Comparison of ENCODE assay signal across 8 mouse cellular contexts in genomic region chr10:61696560-61696823, GRCm38 (mm10). TPM values are rescaled to one million over a fixed set of nuclear protein-coding genes. Genes with fewer than 3 reads are reported as not detected.
DNase-seq lines count a peak whose midpoint lies in the region; ATAC-seq and TF ChIP-seq lines count a peak whose summit lies in the region.

No protein-coding gene starts in this region.

- no peaks in the 10 kb centered on the region for H3K27me3 ChIP-seq in heart, embryonic 10.5 days (ENCODE audit: insufficient read depth, poor library complexity, severe bottlenecking)
- no peaks in the 10 kb centered on the region for H3K27me3 ChIP-seq in ES-Bruce4 (ENCODE audit: control insufficient read depth, insufficient read depth, low read length, poor library complexity, severe bottlenecking)
- no peaks in the 10 kb centered on the region for H3K27me3 ChIP-seq in heart, embryonic 16.5 days (ENCODE audit: control insufficient read depth, insufficient read depth, low read length)
- H3K27me3 ChIP-seq in liver, embryonic 15.5 days: no peaks in the 10 kb centered on the region

- peaks cover 53% of the 10 kb centered on the region for H3K36me3 ChIP-seq in heart, embryonic 10.5 days
- peaks cover 4% of the 10 kb centered on the region; the same call in 1 of the 2 replicates for H3K36me3 ChIP-seq in ES-Bruce4 (ENCODE audit: control insufficient read depth, insufficient read depth, low read length, poor library complexity, severe bottlenecking)
- peaks cover 18% of the 10 kb centered on the region for H3K36me3 ChIP-seq in heart, embryonic 16.5 days (ENCODE audit: control insufficient read depth, insufficient read depth)
- H3K36me3 ChIP-seq in liver, embryonic 15.5 days (replicated peaks): peaks cover 31% of the 10 kb centered on the region

- 9% methylated on average over 19 of the region's 19 CpGs for WGBS in heart, embryonic 10.5 days
- 7% methylated on average over 19 of the region's 19 CpGs for WGBS in heart, embryonic 16.5 days
- WGBS in liver, embryonic 15.5 days (ENCODE audit: insufficient replicate concordance): 6% methylated on average over 19 of the region's 19 CpGs

- H3K4me3 ChIP-seq in heart, embryonic 10.5 days: peak overlapping the region; percentile 99
- H3K4me3 ChIP-seq in ES-Bruce4 (ENCODE audit: low read depth, low read length): peak overlapping the region; percentile 85
- peak overlapping the region; percentile 95 for H3K4me3 ChIP-seq in heart, embryonic 16.5 days (ENCODE audit: low read length)
- peak overlapping the region; percentile 90 for H3K4me3 ChIP-seq in liver, embryonic 15.5 days (replicated peaks)

- no peak for TF ChIP-seq EP300 in ES-Bruce4 (IDR thresholded peaks at IDR 0.05; ENCODE audit: insufficient read depth, low read depth, low read length)

- H3K27ac ChIP-seq in heart, embryonic 10.5 days: peak overlapping the region; percentile 88
- H3K27ac ChIP-seq in ES-Bruce4 (ENCODE audit: insufficient read depth, low read length): no peak overlapping the region
- H3K27ac ChIP-seq in heart, embryonic 16.5 days (ENCODE audit: low read length): no peak overlapping the region
- H3K27ac ChIP-seq in liver, embryonic 15.5 days (replicated peaks): peak overlapping the region; percentile 70; the same call in 1 of the 2 replicates

- DNase-seq in heart, embryonic 10.5 days (ENCODE audit: low spot score): no peak
- no peak for DNase-seq in heart, postnatal 4 days
- DNase-seq in left cerebral cortex, adult 18-20 months (ENCODE audit: low spot score in 2 of 2): no peak
- DNase-seq in layer of hippocampus, postnatal 25 days (ENCODE audit: extremely low spot score in 1 of 2, low spot score in 1 of 2): no peak
- DNase-seq in c-Kit-positive CD71-positive TER-119-positive erythroid progenitor cells, embryonic 14.5 days (ENCODE audit: low spot score): no peak

- H3K4me1 ChIP-seq in heart, embryonic 10.5 days: peaks cover 22% of the 10 kb centered on the region
- H3K4me1 ChIP-seq in ES-Bruce4 (ENCODE audit: control insufficient read depth, insufficient read depth, low read length): peaks cover 2% of the 10 kb centered on the region
- H3K4me1 ChIP-seq in heart, embryonic 16.5 days (ENCODE audit: control insufficient read depth, insufficient read depth, low read length): peaks cover 10% of the 10 kb centered on the region
- H3K4me1 ChIP-seq in liver, embryonic 15.5 days (replicated peaks): peaks cover 29% of the 10 kb centered on the region

- TF ChIP-seq POLR2A in ES-Bruce4 (IDR thresholded peaks at IDR 0.05; ENCODE audit: insufficient read depth, low read length): no peak

- H3K9me3 ChIP-seq in heart, embryonic 10.5 days: no peaks in the 10 kb centered on the region
- no peaks in the 10 kb centered on the region for H3K9me3 ChIP-seq in ES-Bruce4 (replicated peaks; ENCODE audit: control insufficient read depth, insufficient read depth, low read length, poor library complexity, severe bottlenecking)
- H3K9me3 ChIP-seq in heart, embryonic 16.5 days (replicated peaks; ENCODE audit: control insufficient read depth, low read length): no peaks in the 10 kb centered on the region
- H3K9me3 ChIP-seq in liver, embryonic 15.5 days (replicated peaks): no peaks in the 10 kb centered on the region

- TF ChIP-seq CTCF in ES-Bruce4 (IDR thresholded peaks at IDR 0.05; ENCODE audit: low read depth, low read length): no peak

- peak overlapping the region; percentile 100 for H3K4me2 ChIP-seq in heart, embryonic 16.5 days (ENCODE audit: low read depth, low read length)
- H3K4me2 ChIP-seq in liver, embryonic 15.5 days: peak overlapping the region; percentile 98

- peak overlapping the region; percentile 64 for H3K9ac ChIP-seq in ES-Bruce4 (ENCODE audit: low read depth, poor library complexity, severe bottlenecking)
- peak overlapping the region; percentile 88 for H3K9ac ChIP-seq in heart, embryonic 16.5 days (ENCODE audit: low read length)
- peak overlapping the region; percentile 78 for H3K9ac ChIP-seq in liver, embryonic 15.5 days

- ATAC-seq in heart, embryonic 16.5 days (replicated peaks; ENCODE audit: extremely low read depth, insufficient read depth, low FRiP score): no peak
- no peak for ATAC-seq in liver, embryonic 15.5 days (ENCODE audit: insufficient read depth)

RNA-seq across cellular contexts. Expression of gene Tysnd1, which starts 1.2 kb away (rescaled TPM):
- 26.8 and 39.2 TPM in 2 replicates for polyA plus RNA-seq in heart, embryonic 10.5 days (2016; fragmentation: Nextera tagmentation; extraction: Ambion mirVana)
- total RNA-seq in heart, postnatal 4 days (2021): 10 to 100 TPM; 21.0 to 22.6 TPM
- polyA plus RNA-seq in ES-Bruce4 (2011; ENCODE audit: insufficient read depth, insufficient read length, low read depth, missing spikeins): 11.2 and 17.2 TPM in 2 replicates
- polyA plus RNA-seq in heart, embryonic 16.5 days (2015; fragmentation: Nextera tagmentation; extraction: Ambion mirVana): 20.9 and 22.8 TPM in 2 replicates
- 17.6 and 22.1 TPM in 2 replicates for polyA plus RNA-seq in liver, embryonic 15.5 days (2015; fragmentation: Nextera tagmentation; extraction: Ambion mirVana)
- total RNA-seq in left cerebral cortex, adult 18-20 months (2021): 10 to 100 TPM; 22.0 to 23.1 TPM
- 10 to 100 TPM; 22.9 to 27.1 TPM for total RNA-seq in layer of hippocampus, postnatal 25 days (2021)

RNA-seq across cellular contexts. Expression of gene Sar1a, which starts 16.4 kb away (rescaled TPM):
- 187 and 218 TPM in 2 replicates for polyA plus RNA-seq in heart, embryonic 10.5 days (2016; fragmentation: Nextera tagmentation; extraction: Ambion mirVana)
- total RNA-seq in heart, postnatal 4 days (2021): 100 to 1,000 TPM; 151 to 153 TPM
- 131 and 136 TPM in 2 replicates for polyA plus RNA-seq in ES-Bruce4 (2011; ENCODE audit: insufficient read depth, insufficient read length, low read depth, missing spikeins)
- 164 and 182 TPM in 2 replicates for polyA plus RNA-seq in heart, embryonic 16.5 days (2015; fragmentation: Nextera tagmentation; extraction: Ambion mirVana)
- polyA plus RNA-seq in liver, embryonic 15.5 days (2015; fragmentation: Nextera tagmentation; extraction: Ambion mirVana): 66.5 and 73.0 TPM in 2 replicates
- total RNA-seq in left cerebral cortex, adult 18-20 months (2021): 100 to 1,000 TPM; 122 to 128 TPM
- 100 to 1,000 TPM; 114 to 121 TPM for total RNA-seq in layer of hippocampus, postnatal 25 days (2021)

RNA-seq across cellular contexts. Expression of gene Aifm2, which starts 18.6 kb away (rescaled TPM):
- 13.1 and 23.0 TPM in 2 replicates for polyA plus RNA-seq in heart, embryonic 10.5 days (2016; fragmentation: Nextera tagmentation; extraction: Ambion mirVana)
- total RNA-seq in heart, postnatal 4 days (2021): 10 to 100 TPM; 33.3 to 35.5 TPM
- 8.2 and 9.5 TPM in 2 replicates for polyA plus RNA-seq in ES-Bruce4 (2011; ENCODE audit: insufficient read depth, insufficient read length, low read depth, missing spikeins)
- polyA plus RNA-seq in heart, embryonic 16.5 days (2015; fragmentation: Nextera tagmentation; extraction: Ambion mirVana): 26.0 and 27.1 TPM in 2 replicates
- 4.4 TPM in 2 replicates for polyA plus RNA-seq in liver, embryonic 15.5 days (2015; fragmentation: Nextera tagmentation; extraction: Ambion mirVana)
- total RNA-seq in left cerebral cortex, adult 18-20 months (2021): 1 to 10 TPM; 9.3 to 9.8 TPM
- total RNA-seq in layer of hippocampus, postnatal 25 days (2021): 1 to 10 TPM; 5.8 to 6.4 TPM

RNA-seq across cellular contexts. Expression of gene Ppa1, which starts 48.1 kb away (rescaled TPM):
- polyA plus RNA-seq in heart, embryonic 10.5 days (2016; fragmentation: Nextera tagmentation; extraction: Ambion mirVana): 183 and 245 TPM in 2 replicates
- 10 to 100 TPM; 55.2 to 61.6 TPM for total RNA-seq in heart, postnatal 4 days (2021)
- 149 and 150 TPM in 2 replicates for polyA plus RNA-seq in ES-Bruce4 (2011; ENCODE audit: insufficient read depth, insufficient read length, low read depth, missing spikeins)
- polyA plus RNA-seq in heart, embryonic 16.5 days (2015; fragmentation: Nextera tagmentation; extraction: Ambion mirVana): 95.5 and 110 TPM in 2 replicates
- polyA plus RNA-seq in liver, embryonic 15.5 days (2015; fragmentation: Nextera tagmentation; extraction: Ambion mirVana): 91.9 and 92.6 TPM in 2 replicates
- total RNA-seq in left cerebral cortex, adult 18-20 months (2021): 100 to 1,000 TPM; 113 to 114 TPM
- total RNA-seq in layer of hippocampus, postnatal 25 days (2021): 100 to 1,000 TPM in 1 of 2 experiments, 10 to 100 TPM in 1; 99.5 to 110 TPM

Comparison
In these comparisons a context has a peak if more than half of its experiments do, and no peak if none do; other contexts are left out.
1. H3K27ac ChIP-seq: peak in heart, embryonic 10.5 days (single experiment) and liver, embryonic 15.5 days (single experiment); none in ES-Bruce4 (single experiment) and heart, embryonic 16.5 days (single experiment).
2. Peak in every context shown above with its lines, with median percentiles within 50 percentile points of each other: H3K4me3 ChIP-seq and H3K9ac ChIP-seq.